Mouse (Mus musculus) CH12.LX (cell line): ENCODE measurements around the gene Kat7. TPM values are rescaled to one million over a fixed set of nuclear protein-coding genes. Genes with fewer than 3 reads are reported as not detected.
A peak's percentile ranks its signal among the peaks of the same experiment; 100 is the strongest.

Source experiments
- DNase-seq: peaks from one replicate; pipeline ENCODE4 v3.0.0-alpha.2; 2013; ENCODE audit errors: extremely low read depth
- H3K27ac ChIP-seq: 2 replicates; pipeline ENCODE4 v1.5.1; 2012; ENCODE audit warnings: low read depth, mild to moderate bottlenecking, control low read depth, moderate library complexity; ENCODE audit not compliant: insufficient read depth
- H3K27me3 ChIP-seq: replicated peaks from 2 replicates; pipeline ENCODE3; 2012; ENCODE audit warnings: inconsistent platforms
- H3K36me3 ChIP-seq, 2 experiments: replicated peaks in 1 of 2; 2 replicates each; pipeline versions ENCODE3 to v1.6.1; 2012; ENCODE audit warnings: inconsistent platforms in 1 of 2, low read length in 1 of 2, mild to moderate bottlenecking in 1 of 2, mixed read lengths in 1 of 2, moderate library complexity in 1 of 2; ENCODE audit not compliant: control insufficient read depth in 1 of 2, insufficient read depth in 1 of 2
- H3K4me1 ChIP-seq, 2 experiments: 2 replicates each; pipeline ENCODE4 v1.6.1; 2012; ENCODE audit warnings: inconsistent platforms in 1 of 2, moderate library complexity in 1 of 2; ENCODE audit not compliant: insufficient read depth in 2 of 2, control insufficient read depth in 1 of 2
- H3K4me2 ChIP-seq: 2 replicates; pipeline ENCODE4 v1.6.1; 2012; ENCODE audit warnings: low read depth, mild to moderate bottlenecking, control low read depth; ENCODE audit not compliant: poor library complexity, insufficient read depth, severe bottlenecking
- H3K4me3 ChIP-seq, 3 experiments: fragments of 150-350 bp in 1 of 3; sonication (generic) in 1 of 3; replicated peaks in 1 of 3; 2 replicates each; pipeline versions ENCODE3 to v1.5.1; 2011 to 2012; ENCODE audit warnings: low read depth in 2 of 3, low read length in 2 of 3, mild to moderate bottlenecking in 2 of 3, moderate library complexity in 2 of 3, control low read depth in 1 of 3, improper control_type of control experiment in 1 of 3, inconsistent platforms in 1 of 3, mixed read lengths in 1 of 3; ENCODE audit not compliant: poor library complexity in 1 of 3
- H3K79me2 ChIP-seq: replicated peaks from 2 replicates; pipeline ENCODE4 v1.6.1; 2012; ENCODE audit warnings: mild to moderate bottlenecking, moderate library complexity; ENCODE audit not compliant: control insufficient read depth, poor library complexity, insufficient read depth, severe bottlenecking; ENCODE audit errors: extremely low read depth
- H3K9ac ChIP-seq: 2 replicates; pipeline ENCODE4 v1.6.1; 2012; ENCODE audit warnings: low read depth, mild to moderate bottlenecking, control low read depth, moderate library complexity; ENCODE audit not compliant: insufficient read depth
- H3K9me3 ChIP-seq: replicated peaks from 2 replicates; pipeline ENCODE3; 2012; ENCODE audit warnings: low read length, inconsistent platforms, mixed read lengths
- BHLHE40 ChIP-seq: IDR thresholded peaks from 2 replicates; pipeline ENCODE4 v1.6.1; 2011; ENCODE audit warnings: mild to moderate bottlenecking, low read depth, low read length, improper control_type of control experiment
- CHD1 ChIP-seq: IDR thresholded peaks from 2 replicates; pipeline ENCODE4 v1.6.1; 2012; ENCODE audit warnings: low read depth, low read length, improper control_type of control experiment, inconsistent platforms
- CTCF ChIP-seq, 2 experiments: IDR thresholded peaks in 1 of 2; conservative IDR thresholded peaks in 1 of 2; 2 replicates each; pipeline ENCODE4 v1.5.1; 2011 to 2012; ENCODE audit warnings: low read depth in 2 of 2, low read length in 2 of 2, improper control_type of control experiment in 1 of 2, inconsistent platforms in 1 of 2, mild to moderate bottlenecking in 1 of 2, moderate library complexity in 1 of 2
- ELF1 ChIP-seq: IDR thresholded peaks from 2 replicates; pipeline ENCODE4 v1.6.1; 2014; ENCODE audit warnings: low read depth, mild to moderate bottlenecking, inconsistent platforms, low read length, improper control_type of control experiment
- GABPA ChIP-seq: IDR thresholded peaks from 2 replicates; pipeline ENCODE4 v1.6.1; 2012; ENCODE audit warnings: low read depth, low read length, improper control_type of control experiment, inconsistent platforms; ENCODE audit not compliant: insufficient replicate concordance
- IRF4 ChIP-seq: IDR thresholded peaks from 2 replicates; pipeline ENCODE4 v1.6.1; 2014; ENCODE audit warnings: low read depth, mild to moderate bottlenecking, inconsistent platforms, low read length, improper control_type of control experiment
- MAX ChIP-seq: IDR thresholded peaks from 2 replicates; pipeline ENCODE4 v1.6.1; 2011; ENCODE audit warnings: low read length, improper control_type of control experiment
- POLR2A ChIP-seq: IDR thresholded peaks from 2 replicates; pipeline ENCODE4 v1.6.1; 2011; ENCODE audit warnings: low read depth, mild to moderate bottlenecking, improper control_type of control experiment, low read length
- POLR2AphosphoS2 ChIP-seq: IDR thresholded peaks from 2 replicates; pipeline ENCODE4 v1.6.1; 2011; ENCODE audit warnings: low read depth, low read length, improper control_type of control experiment
- RAD21 ChIP-seq: IDR thresholded peaks from 2 replicates; pipeline ENCODE4 v1.6.1; 2011; ENCODE audit warnings: low read depth, mild to moderate bottlenecking, low read length, improper control_type of control experiment, moderate library complexity
- RCOR1 ChIP-seq: conservative IDR thresholded peaks from 2 replicates; pipeline ENCODE4 v1.6.1; 2012; ENCODE audit warnings: low read depth, mild to moderate bottlenecking, inconsistent platforms, low read length, improper control_type of control experiment
- SIN3A ChIP-seq: IDR thresholded peaks from 2 replicates; pipeline ENCODE4 v1.6.1; 2012; ENCODE audit warnings: low read length, improper control_type of control experiment, inconsistent platforms
- SMC3 ChIP-seq: IDR thresholded peaks from 2 replicates; pipeline ENCODE4 v1.6.1; 2011; ENCODE audit warnings: low read depth, low read length, improper control_type of control experiment
- TBP ChIP-seq: conservative IDR thresholded peaks from 2 replicates; pipeline ENCODE4 v1.6.1; 2011; ENCODE audit warnings: low read depth, low read length, improper control_type of control experiment
- TCF12 ChIP-seq: IDR thresholded peaks from 2 replicates; pipeline ENCODE4 v1.6.1; 2014; ENCODE audit warnings: low read depth, mild to moderate bottlenecking, inconsistent platforms, low read length, improper control_type of control experiment
- UBTF ChIP-seq: IDR thresholded peaks from 2 replicates; pipeline ENCODE4 v1.6.1; 2012; ENCODE audit warnings: low read depth, mild to moderate bottlenecking, inconsistent platforms, low read length, improper control_type of control experiment, moderate library complexity
- USF2 ChIP-seq: conservative IDR thresholded peaks from 2 replicates; pipeline ENCODE4 v1.6.1; 2011; ENCODE audit warnings: low read depth, low read length, improper control_type of control experiment
- ZC3H11A ChIP-seq: IDR thresholded peaks from 2 replicates; pipeline ENCODE4 v1.6.1; 2012; ENCODE audit warnings: low read depth, mild to moderate bottlenecking, inconsistent platforms, low read length, improper control_type of control experiment
- ZKSCAN1 ChIP-seq: IDR thresholded peaks from 2 replicates; pipeline ENCODE4 v1.6.1; 2012; ENCODE audit warnings: low read depth, inconsistent platforms, low read length, improper control_type of control experiment, borderline replicate concordance
- dilution Hi-C: fragments of 300-500 bp; cut with MboI; formaldehyde crosslinking; loops from 2 replicates; pipeline ENCODE4 v1.14.3; 2020; ENCODE audit warnings: low sequenced_read_pairs; ENCODE audit not compliant: extremely low pct_unique_long_range_greater_than_20kb, extremely low pct_ligation_motif_present
- in situ Hi-C: fragments of 300-500 bp; cut with MboI; formaldehyde crosslinking; loops from 3 replicates; pipeline ENCODE4 v1.14.3; 2019; ENCODE audit warnings: low sequenced_read_pairs, low pct_ligation_motif_present, low pct_unique_long_range_greater_than_20kb, mixed read lengths
- polyA plus RNA-seq: library from polyadenylated mRNA; unstranded; fragments of >175 nt; gene quantifications from 2 replicates; pipeline ENCODE4 v1.2.1, GENCODE M21; 2012; ENCODE audit warnings: low read depth; ENCODE audit not compliant: insufficient read length
- total RNA-seq, 2 experiments: library from RNA; depleted of rRNA; stranded (reverse); fragments of 300-350 nt in 1 of 2; fragments of >200 nt in 1 of 2; gene quantifications; 2 replicates each; pipeline ENCODE4 v1.2.3; 2012 to 2014

The Kat7 gene
- total and polyA plus RNA-seq, 3 experiments = 59.5 to 90.2 (median 66.7) TPM

DNA sequence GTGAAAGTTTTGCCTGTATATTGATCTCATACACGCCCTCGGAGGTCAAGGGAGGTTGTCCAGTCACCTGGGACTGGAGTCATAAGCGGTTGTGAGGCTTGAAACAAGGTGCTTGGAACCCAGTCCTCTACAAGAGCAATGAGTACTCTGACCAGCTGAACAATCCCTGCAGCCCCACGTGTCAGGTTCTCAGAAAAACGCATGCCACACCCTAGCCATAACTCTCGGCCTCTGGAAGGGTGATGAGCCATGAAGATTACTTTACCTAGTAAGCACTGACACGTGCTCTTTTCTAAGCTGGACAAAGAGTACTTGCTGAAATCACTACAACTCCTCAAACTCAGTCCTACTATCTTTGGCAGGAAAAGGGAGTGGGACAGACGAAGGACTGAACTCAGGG lies 2.5 kb downstream of the Kat7 start:
- no peak for DNase-seq
- Histone ChIP-seq H3K27me3 (no peaks in the 10 kb centered on the region), H3K27ac (no peak overlapping the region), H3K4me1 (peaks cover 5 to 27% of the 10 kb centered on the region in 2 experiments; a peak in 3 of 4 replicates), H3K36me3 (peaks cover 21 to 54% of the 10 kb centered on the region in 2 experiments), H3K4me3 (no peak overlapping the region), H3K79me2 (peaks cover 65% of the 10 kb centered on the region), H3K4me2 (peak overlapping the region; percentile 25; the same call in 1 of the 2 replicates), H3K9me3 (no peaks in the 10 kb centered on the region), H3K9ac (no peak overlapping the region)
- in situ Hi-C loops (no loop called here), dilution Hi-C loops (no loop called here)
- TF ChIP-seq POLR2A = no peak
- no peak for TF ChIP-seq POLR2AphosphoS2

DNA sequence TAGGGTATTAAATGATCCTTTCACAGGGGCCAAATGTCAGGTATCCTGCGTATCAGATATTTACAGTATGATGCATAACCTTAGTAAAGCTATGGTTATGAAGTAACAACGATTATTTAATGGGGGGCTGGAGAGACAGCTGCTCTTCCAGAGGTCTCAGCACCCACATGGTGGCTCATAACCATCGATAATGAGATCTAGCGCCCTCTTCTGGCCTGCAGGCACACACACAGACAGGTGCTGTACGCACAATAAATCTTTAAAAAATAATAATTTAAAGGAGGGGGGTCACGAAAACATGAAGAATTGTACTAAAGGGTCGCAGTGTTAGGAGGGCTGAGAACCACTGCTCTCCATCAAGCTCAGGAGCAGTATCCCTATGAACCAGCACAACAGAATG lies 4.4 kb downstream of the Kat7 start:
- dilution Hi-C loops (no loop called here), in situ Hi-C loops (no loop called here)
- no peaks in the 10 kb centered on the region for H3K27me3 ChIP-seq
- no peak overlapping the region for H3K4me3 ChIP-seq
- H3K9ac ChIP-seq = no peak overlapping the region
- TF ChIP-seq TBP = no peak
- TF ChIP-seq CTCF (conservative IDR thresholded peaks at IDR 0.05 in 1 of 2, IDR thresholded peaks at IDR 0.05 in 1 of 2; ENCODE audit: low read depth in 2 of 2, low read length in 2 of 2) = peak; percentile 37 to 46; a peak in 3 of 4 replicates
- TF ChIP-seq MAX = no peak
- TF ChIP-seq RAD21 = no peak; the same call in 1 of the 2 replicates
- TF ChIP-seq POLR2A = no peak
- TF ChIP-seq USF2 = no peak
- no peak for TF ChIP-seq UBTF
- no peak for TF ChIP-seq TCF12
- peak; percentile 6; the same call in 1 of the 2 replicates for TF ChIP-seq SMC3
- TF ChIP-seq, all 38 proteins: peak for 2
- peak; percentile 15 for DNase-seq
- H3K79me2 ChIP-seq = peaks cover 76% of the 10 kb centered on the region
- no peak overlapping the region for H3K27ac ChIP-seq
- peaks cover 33 to 72% of the 10 kb centered on the region in 2 experiments for H3K36me3 ChIP-seq
- H3K4me1 ChIP-seq = peaks cover 5 to 17% of the 10 kb centered on the region in 2 experiments; a peak in 3 of 4 replicates
- no peak overlapping the region for H3K4me2 ChIP-seq
- no peaks in the 10 kb centered on the region for H3K9me3 ChIP-seq

DNA sequence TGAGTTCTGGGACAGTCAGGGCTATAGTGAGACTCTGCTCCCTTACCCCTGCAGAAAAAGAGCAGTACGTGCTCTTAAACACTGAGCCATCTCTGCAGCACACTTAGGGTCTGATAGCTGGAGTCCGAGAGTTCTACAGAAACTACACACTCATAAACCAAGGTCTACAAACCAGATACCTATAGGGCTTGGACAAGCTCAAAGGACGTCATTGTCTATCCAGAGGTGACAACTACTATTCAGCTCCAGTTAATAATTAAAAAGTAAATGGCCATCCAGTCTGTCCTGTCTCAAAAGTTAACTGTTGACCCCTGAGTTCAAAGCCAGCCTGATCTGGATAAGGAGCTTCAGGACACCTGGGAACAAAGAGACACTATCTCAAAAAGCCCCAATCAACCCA lies 8.3 kb downstream of the Kat7 start:
- Histone ChIP-seq H3K9me3 (no peaks in the 10 kb centered on the region), H3K27me3 (no peaks in the 10 kb centered on the region), H3K4me3 (no peak overlapping the region), H3K4me1 (peaks cover 4 to 12% of the 10 kb centered on the region in 2 experiments), H3K36me3 (peaks cover 60 to 94% of the 10 kb centered on the region in 2 experiments)
- no peak for DNase-seq
- TF ChIP-seq SIN3A = no peak
- no peak for TF ChIP-seq RCOR1
- no peak for TF ChIP-seq SMC3
- no peak for TF ChIP-seq ZC3H11A
- TF ChIP-seq GABPA = no peak
- no peak for TF ChIP-seq ZKSCAN1
- TF ChIP-seq IRF4 = no peak
- TF ChIP-seq USF2 = no peak
- TF ChIP-seq BHLHE40 = no peak
- no peak for TF ChIP-seq CHD1
- no peak for TF ChIP-seq MAX
- TF ChIP-seq ELF1 = no peak
- TF ChIP-seq, all 38 proteins: peak for 0
- dilution Hi-C loops (no loop called here), in situ Hi-C loops (no loop called here)
- Histone ChIP-seq H3K27ac (no peak overlapping the region), H3K9ac (no peak overlapping the region), H3K79me2 (peaks cover 54% of the 10 kb centered on the region), H3K4me2 (no peak overlapping the region)
